Mouse (Mus musculus): ENCODE results near the gene Fndc11. TPM values are rescaled to one million over a fixed set of nuclear protein-coding genes. Genes with fewer than 3 reads are reported as not detected.

The Fndc11 gene
- polyA plus RNA-seq, 1 experiment from 2014 or later = 0.32 TPM

DNA sequence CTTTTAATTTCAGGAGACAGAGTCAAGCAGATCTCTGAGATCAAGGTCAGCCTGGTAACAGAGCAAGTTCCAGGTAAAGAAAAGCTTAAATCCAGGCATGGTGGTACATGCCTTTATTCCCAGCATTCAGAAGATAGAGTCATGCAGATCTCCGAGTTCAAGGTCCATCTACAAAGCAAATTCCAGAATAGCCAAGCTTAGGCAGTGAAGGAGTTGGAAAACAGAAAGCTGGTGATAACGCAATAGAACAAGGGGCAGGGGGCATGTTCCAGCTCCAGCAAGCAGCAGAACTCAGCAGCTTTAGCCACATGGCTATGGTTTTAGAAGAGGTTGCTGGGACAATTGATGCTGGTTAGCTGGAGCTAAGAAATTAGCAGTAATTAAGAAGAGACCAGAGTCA, 5.2 kb downstream of the Fndc11 start:
- H3K4me2 ChIP-seq = no peak overlapping the region
- ATAC-seq (ENCODE audit: borderline replicate concordance, extremely low read depth, low FRiP score, low TSS enrichment) = no peak
- no peak overlapping the region for H3K4me3 ChIP-seq
- no peak overlapping the region for H3K27ac ChIP-seq
- H3K9ac ChIP-seq = no peak overlapping the region
- H3K27me3 ChIP-seq = no peaks in the 10 kb centered on the region
- H3K36me3 ChIP-seq = peaks cover 7% of the 10 kb centered on the region; the same call in 1 of the 2 replicates
- WGBS = 83% methylated on average over 2 of the region's 2 CpGs
- no peaks in the 10 kb centered on the region for H3K9me3 ChIP-seq
- H3K4me1 ChIP-seq = peaks cover 12% of the 10 kb centered on the region

DNA sequence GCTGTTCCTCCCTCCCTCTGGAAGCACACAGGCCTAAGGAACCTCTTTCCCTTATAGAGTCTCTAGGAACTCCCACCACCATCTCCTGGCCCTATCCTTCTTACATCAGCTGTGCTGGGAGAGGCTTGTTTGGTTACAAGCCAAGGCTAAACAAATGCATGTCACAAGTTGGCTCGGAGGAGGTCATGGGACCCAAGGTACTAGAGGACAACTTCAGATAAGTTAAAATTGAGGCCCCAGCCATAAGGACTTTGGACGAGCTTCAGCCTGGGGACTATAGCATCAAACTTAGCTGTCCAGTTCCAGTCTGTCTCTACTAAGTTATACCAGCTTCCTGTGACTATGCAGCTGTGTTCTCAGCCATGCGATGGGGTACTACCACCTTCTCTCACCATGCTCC, 7.3 kb downstream of the Fndc11 start:
- H3K27me3 ChIP-seq = no peaks in the 10 kb centered on the region
- H3K9ac ChIP-seq = no peak overlapping the region
- no peak overlapping the region for H3K27ac ChIP-seq
- H3K9me3 ChIP-seq = no peaks in the 10 kb centered on the region
- H3K4me2 ChIP-seq = no peak overlapping the region
- WGBS = 75% methylated on average over 3 of the region's 3 CpGs
- no peak overlapping the region for H3K4me3 ChIP-seq
- H3K36me3 ChIP-seq = peaks cover 12% of the 10 kb centered on the region; the same call in 1 of the 2 replicates
- no peak for ATAC-seq (ENCODE audit: borderline replicate concordance, extremely low read depth, low FRiP score, low TSS enrichment)
- H3K4me1 ChIP-seq = peaks cover 5% of the 10 kb centered on the region; the same call in 1 of the 2 replicates

DNA sequence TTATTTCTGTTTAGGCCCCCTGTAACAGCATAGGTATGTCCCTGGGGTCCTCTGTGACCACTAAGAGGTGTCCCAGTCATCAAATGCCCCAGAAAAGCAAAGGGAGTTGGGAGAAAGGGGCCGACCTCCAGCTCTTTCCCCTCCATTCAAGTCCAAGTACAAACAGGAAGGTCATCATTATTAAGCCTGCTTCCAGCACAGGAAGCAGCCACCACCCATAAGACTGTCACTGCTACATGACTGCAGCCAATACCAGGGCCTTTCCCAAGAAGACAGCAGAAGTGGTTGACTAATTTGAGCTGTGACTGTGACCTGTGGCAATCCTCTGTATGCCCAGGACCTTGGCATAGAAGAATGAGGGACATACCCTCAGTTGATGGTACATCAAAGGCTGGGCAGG, 8.5 kb downstream of the Fndc11 start:
- peaks cover 15% of the 10 kb centered on the region; the same call in 1 of the 2 replicates for H3K36me3 ChIP-seq
- WGBS = 62% methylated on average over 1 of the region's 1 CpGs
- H3K9me3 ChIP-seq = no peaks in the 10 kb centered on the region
- no peaks in the 10 kb centered on the region for H3K27me3 ChIP-seq
- no peak overlapping the region for H3K4me2 ChIP-seq
- no peak overlapping the region for H3K9ac ChIP-seq
- peak overlapping the region; percentile 16 for H3K27ac ChIP-seq
- H3K4me3 ChIP-seq = no peak overlapping the region
- no peak for ATAC-seq (ENCODE audit: borderline replicate concordance, extremely low read depth, low FRiP score, low TSS enrichment)
- peaks cover 5% of the 10 kb centered on the region; the same call in 1 of the 2 replicates for H3K4me1 ChIP-seq

DNA sequence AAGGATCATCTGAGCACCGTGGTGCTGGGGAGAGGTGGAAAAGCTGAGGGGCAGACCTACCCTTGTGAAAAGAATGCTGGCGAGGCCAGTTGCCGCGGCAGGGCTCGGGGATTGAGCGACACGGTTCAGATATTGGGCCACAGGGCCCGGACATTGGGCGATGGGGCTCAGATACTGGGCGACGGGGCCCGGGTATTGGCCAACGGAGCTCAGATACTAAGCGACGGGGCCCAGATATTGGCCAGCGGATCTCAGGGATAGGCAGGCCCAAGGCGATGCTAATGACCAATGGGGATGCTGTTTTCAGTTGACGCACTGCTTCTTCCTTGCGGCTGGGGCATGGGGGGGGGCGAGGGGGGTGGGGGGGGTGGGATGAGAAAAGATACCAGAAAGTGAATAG, 11.4 kb downstream of the Fndc11 start:
- H3K36me3 ChIP-seq = peaks cover 17% of the 10 kb centered on the region; the same call in 1 of the 2 replicates
- no peak overlapping the region for H3K4me3 ChIP-seq
- H3K9ac ChIP-seq = no peak overlapping the region
- peaks cover 5% of the 10 kb centered on the region; the same call in 1 of the 2 replicates for H3K4me1 ChIP-seq
- ATAC-seq (ENCODE audit: borderline replicate concordance, extremely low read depth, low FRiP score, low TSS enrichment) = no peak
- no peak overlapping the region for H3K27ac ChIP-seq
- H3K27me3 ChIP-seq = no peaks in the 10 kb centered on the region
- WGBS = 75% methylated on average over 19 of the region's 20 CpGs
- no peaks in the 10 kb centered on the region for H3K9me3 ChIP-seq
- no peak overlapping the region for H3K4me2 ChIP-seq

DNA sequence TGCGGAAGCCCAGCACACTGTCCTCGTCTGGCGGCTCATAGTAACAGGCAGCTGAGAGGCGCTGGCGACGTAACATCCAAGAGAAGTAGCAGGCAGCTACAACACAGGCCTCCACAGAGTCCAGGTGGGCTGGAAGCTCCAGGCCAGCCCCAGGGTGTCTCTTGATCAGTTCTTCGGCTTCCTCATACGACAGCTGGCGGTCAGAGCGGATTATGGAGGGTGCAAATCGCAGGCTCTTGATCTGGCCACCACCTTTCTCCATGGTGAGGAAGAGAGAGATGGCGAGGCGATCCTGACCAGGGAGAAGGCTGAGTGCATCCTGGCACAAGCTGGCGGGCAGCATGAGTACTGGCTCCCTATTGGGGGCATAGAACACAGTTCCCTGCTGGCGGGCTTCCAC, 13.6 kb downstream of the Fndc11 start:
- Histone ChIP-seq H3K4me2 (no peak overlapping the region), H3K9ac (no peak overlapping the region), H3K4me3 (no peak overlapping the region), H3K27ac (no peak overlapping the region), H3K9me3 (no peaks in the 10 kb centered on the region), H3K4me1 (no peaks in the 10 kb centered on the region), H3K27me3 (no peaks in the 10 kb centered on the region), H3K36me3 (peaks cover 19% of the 10 kb centered on the region; the same call in 1 of the 2 replicates)
- ATAC-seq (ENCODE audit: borderline replicate concordance, extremely low read depth, low FRiP score, low TSS enrichment) = no peak
- WGBS = 85% methylated on average over 15 of the region's 15 CpGs

DNA sequence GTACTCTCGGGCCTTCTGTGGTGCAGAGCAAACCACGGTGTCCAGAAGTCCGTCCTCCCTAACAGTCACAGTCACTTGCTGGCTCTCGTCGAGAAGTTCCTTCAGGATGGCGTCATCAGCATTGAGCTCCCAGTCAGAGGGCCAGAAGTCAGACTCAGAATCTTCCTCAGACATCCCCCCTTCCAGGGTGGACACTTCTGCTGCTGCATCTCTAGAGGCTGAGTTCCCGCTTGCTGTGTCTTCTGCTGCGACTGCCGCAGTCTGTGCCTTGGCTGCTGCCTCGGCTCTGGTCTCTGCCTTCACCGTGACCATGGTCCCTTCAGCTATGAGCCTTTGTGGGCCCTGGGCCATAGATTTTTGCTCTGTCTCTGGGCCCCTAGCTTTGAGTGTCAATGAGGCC, 14.9 kb downstream of the Fndc11 start:
- H3K4me3 ChIP-seq = no peak overlapping the region
- peaks cover 15% of the 10 kb centered on the region; the same call in 1 of the 2 replicates for H3K36me3 ChIP-seq
- no peaks in the 10 kb centered on the region for H3K27me3 ChIP-seq
- no peak overlapping the region for H3K27ac ChIP-seq
- ATAC-seq (ENCODE audit: borderline replicate concordance, extremely low read depth, low FRiP score, low TSS enrichment) = no peak
- H3K9ac ChIP-seq = no peak overlapping the region
- H3K4me2 ChIP-seq = no peak overlapping the region
- no peaks in the 10 kb centered on the region for H3K9me3 ChIP-seq
- no peaks in the 10 kb centered on the region for H3K4me1 ChIP-seq
- WGBS = 92% methylated on average over 11 of the region's 11 CpGs

DNA sequence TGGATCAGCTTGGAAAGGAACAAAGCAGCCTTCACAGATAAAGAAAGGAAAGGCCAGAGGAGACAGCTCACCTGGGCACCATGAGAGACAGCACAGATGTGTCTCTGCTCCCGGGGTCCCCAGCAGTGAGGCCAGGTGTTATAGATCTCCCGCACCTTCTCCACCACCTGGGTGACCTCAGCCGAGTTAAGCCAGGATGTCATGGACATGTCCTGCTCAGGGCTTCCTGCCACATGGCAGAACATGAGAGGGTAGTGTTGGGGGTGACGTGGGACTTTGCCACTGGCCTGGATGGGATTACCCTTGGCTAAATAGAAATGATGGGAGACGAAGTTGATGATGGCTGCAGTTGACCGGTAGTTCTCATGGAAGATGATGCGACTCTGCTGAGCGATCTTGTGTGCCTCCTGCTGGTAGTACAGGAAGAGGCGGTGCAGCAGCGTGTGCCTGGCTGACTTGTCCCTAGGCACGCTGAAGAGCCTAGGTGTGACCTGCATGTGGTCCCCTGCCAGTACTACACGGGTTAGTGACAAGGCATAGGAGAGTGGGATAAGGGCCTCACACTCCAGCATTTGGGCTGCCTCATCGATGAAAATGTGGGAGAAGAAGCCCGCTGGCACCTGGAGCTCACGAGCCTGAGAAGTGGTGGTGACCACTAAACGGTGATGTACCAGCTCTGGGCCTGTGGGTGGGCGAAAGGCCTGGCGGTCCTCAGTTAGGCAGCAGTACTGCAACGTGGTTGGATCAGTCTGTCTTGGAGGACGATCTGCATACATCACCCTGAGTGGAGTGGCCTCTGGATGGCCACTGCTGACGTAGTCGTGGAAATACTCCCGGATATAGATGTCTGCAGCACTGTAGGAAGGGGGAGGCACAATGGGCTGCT, 16.1 kb downstream of the Fndc11 start:
- H3K27me3 ChIP-seq = no peaks in the 10 kb centered on the region
- ATAC-seq (ENCODE audit: borderline replicate concordance, extremely low read depth, low FRiP score, low TSS enrichment) = no peak
- H3K9me3 ChIP-seq = no peaks in the 10 kb centered on the region
- WGBS = 71% methylated on average over 23 of the region's 23 CpGs
- H3K4me3 ChIP-seq = no peak overlapping the region
- 0 out of 2 replicates have a peak, but pooled peaks cover 7% of the 10 kb centered on the region for H3K36me3 ChIP-seq
- no peaks in the 10 kb centered on the region for H3K4me1 ChIP-seq
- H3K27ac ChIP-seq = no peak overlapping the region
- H3K4me2 ChIP-seq = no peak overlapping the region
- no peak overlapping the region for H3K9ac ChIP-seq

DNA sequence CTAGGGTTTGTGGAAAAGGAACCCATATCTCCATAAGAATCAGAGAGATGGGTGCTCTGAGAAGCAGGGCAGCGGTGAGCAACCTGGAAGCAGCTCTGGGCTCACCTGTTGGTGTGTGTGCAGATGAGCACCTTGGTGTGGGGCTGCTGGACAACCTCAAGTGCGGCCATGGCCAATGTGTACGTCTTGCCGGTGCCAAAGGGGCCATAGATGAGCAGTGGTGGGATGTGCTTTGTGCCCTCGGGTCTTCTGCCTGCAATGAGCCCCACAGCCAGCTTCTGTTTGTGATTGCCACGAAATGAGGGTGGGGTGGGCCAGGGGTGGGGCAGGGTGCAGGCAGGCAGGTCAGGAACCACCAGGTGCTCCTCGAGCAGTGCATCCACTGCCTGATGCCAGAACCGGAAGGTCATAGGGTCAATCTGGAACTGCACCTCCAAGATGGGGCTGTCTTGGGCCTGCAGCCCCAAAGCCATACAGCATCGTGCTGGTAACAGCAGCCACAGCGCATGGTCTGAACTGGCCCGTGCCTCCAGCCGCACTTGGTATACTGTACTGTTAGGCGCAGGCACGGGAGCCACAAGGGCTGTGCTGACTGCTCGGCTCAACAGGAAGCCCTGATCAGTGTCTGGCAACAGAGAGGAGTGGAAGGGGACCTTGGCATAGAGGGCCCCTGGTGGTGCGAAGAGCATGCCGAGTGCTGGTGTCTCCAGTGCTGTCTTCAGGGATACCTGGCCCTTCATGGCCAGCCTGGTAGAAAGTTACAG, 17.6 kb downstream of the Fndc11 start:
- no peaks in the 10 kb centered on the region for H3K9me3 ChIP-seq
- peaks cover 8% of the 10 kb centered on the region for H3K4me1 ChIP-seq
- no peaks in the 10 kb centered on the region for H3K27me3 ChIP-seq
- WGBS = 85% methylated on average over 17 of the region's 17 CpGs
- H3K36me3 ChIP-seq = 0 out of 2 replicates have a peak, but pooled peaks cover 6% of the 10 kb centered on the region
- ATAC-seq (ENCODE audit: borderline replicate concordance, extremely low read depth, low FRiP score, low TSS enrichment) = no peak
- no peak overlapping the region for H3K4me3 ChIP-seq
- H3K9ac ChIP-seq = no peak overlapping the region
- no peak overlapping the region for H3K27ac ChIP-seq
- no peak overlapping the region for H3K4me2 ChIP-seq

DNA sequence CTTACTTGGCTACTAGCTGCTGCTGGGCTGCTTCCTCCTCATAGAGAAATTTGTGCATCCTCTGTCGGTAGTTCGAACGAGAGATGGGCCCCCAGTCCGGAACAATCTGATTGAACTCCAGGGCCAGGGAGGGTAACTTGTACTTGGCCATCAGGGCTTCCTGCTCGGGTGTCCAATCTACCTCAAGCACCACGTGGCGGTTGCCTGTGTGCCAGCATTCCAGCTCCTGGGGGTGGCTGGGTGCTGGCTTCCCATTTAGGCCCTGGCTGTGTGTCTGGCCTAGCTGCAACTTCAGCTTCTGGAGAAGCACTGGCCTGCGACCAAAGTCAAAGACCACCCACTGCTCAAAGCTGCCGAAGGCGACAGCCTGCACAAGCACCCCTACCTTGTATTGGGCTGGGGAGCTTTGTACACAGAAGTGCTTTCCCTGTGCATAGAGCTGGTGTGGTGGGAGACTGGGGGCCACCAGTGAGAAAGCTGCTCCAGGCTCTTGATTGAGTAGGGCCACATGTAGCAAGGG, 18.3 kb downstream of the Fndc11 start:
- Histone ChIP-seq H3K4me1 (peaks cover 9% of the 10 kb centered on the region), H3K27me3 (no peaks in the 10 kb centered on the region), H3K36me3 (0 out of 2 replicates have a peak, but pooled peaks cover 6% of the 10 kb centered on the region), H3K4me3 (no peak overlapping the region), H3K9ac (no peak overlapping the region), H3K27ac (no peak overlapping the region), H3K9me3 (no peaks in the 10 kb centered on the region), H3K4me2 (no peak overlapping the region)
- ATAC-seq (ENCODE audit: borderline replicate concordance, extremely low read depth, low FRiP score, low TSS enrichment) = no peak
- WGBS = 71% methylated on average over 10 of the region's 10 CpGs

DNA sequence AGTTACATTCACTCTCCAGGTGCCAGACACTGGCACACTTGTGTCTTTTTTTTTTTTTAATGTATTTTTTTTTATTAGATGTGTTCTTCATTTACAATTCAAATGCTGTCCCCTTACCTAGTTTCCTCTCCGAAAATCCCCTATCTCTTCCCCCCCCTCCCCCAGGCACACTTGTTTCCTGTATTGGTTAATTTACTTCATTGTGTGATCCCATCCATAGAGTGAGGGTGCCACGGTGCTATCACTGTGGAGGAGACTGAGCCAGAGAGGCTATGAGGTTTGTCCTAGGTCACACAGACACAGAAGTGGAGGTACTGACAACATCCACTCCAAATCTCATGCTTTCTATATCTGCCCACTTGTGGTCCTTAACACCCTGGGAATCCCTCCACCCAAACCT, 19.0 kb downstream of the Fndc11 start:
- WGBS = 63% methylated on average over 2 of the region's 2 CpGs
- Histone ChIP-seq H3K27ac (no peak overlapping the region), H3K4me3 (no peak overlapping the region), H3K9me3 (no peaks in the 10 kb centered on the region), H3K27me3 (no peaks in the 10 kb centered on the region), H3K4me1 (peaks cover 9% of the 10 kb centered on the region), H3K36me3 (0 out of 2 replicates have a peak, but pooled peaks cover 2% of the 10 kb centered on the region), H3K9ac (no peak overlapping the region), H3K4me2 (no peak overlapping the region)
- no peak for ATAC-seq (ENCODE audit: borderline replicate concordance, extremely low read depth, low FRiP score, low TSS enrichment)

DNA sequence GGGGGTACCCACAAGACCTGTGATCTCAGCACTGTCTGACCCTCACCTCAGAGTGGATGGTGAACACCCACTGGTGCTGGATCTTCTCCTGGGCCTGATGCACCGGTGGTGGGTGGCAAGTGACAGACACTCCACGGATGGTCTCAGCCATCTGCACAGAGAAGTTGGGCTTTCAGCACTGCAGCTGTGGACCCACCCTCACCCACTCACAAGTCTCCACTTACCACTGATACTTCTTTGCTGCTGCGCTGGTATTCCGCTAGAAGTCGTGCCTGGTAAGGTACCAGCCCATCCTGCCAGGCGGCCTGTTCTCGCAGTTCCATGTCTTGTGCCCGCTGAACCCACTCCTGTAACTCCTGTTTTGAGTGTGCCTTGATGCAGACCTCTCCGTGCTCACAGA, 19.4 kb downstream of the Fndc11 start:
- Histone ChIP-seq H3K36me3 (0 out of 2 replicates have a peak, but pooled peaks cover 2% of the 10 kb centered on the region), H3K4me1 (peaks cover 9% of the 10 kb centered on the region), H3K4me2 (no peak overlapping the region), H3K9ac (no peak overlapping the region), H3K9me3 (no peaks in the 10 kb centered on the region), H3K27me3 (no peaks in the 10 kb centered on the region), H3K4me3 (no peak overlapping the region), H3K27ac (no peak overlapping the region)
- WGBS = 92% methylated on average over 9 of the region's 9 CpGs
- ATAC-seq (ENCODE audit: borderline replicate concordance, extremely low read depth, low FRiP score, low TSS enrichment) = no peak
